Mouse (Mus musculus): ENCODE measurements at regions not wholly inside any gene's neighbourhood (a gene's known extent, or its start where the extent isn't known, plus 50 kb on each side); places are given as distances from the start of the nearest gene placed in this dataset.

DNA sequence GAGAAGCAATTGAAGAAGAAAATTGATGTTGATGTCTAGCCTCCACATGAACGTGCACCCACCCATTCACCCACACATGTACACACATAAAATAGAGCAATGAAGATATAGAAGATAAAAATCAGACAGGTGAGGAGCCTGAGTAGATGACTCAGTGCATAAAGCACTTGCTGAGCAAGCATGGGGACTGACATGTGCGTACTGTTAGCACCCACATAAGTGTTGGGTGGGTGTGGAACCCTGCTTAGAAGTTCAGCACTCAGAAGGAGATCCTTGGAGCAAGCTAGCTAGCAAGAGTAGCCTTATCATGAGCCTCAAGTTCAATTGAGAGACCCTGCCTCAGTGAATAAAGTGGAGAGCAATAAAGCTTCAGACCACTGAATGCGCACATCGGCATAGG, 305.7 kb upstream of the Adamts9 start:
- TF ChIP-seq CTCF (IDR thresholded peaks at IDR 0.05; ENCODE audit: borderline replicate concordance, insufficient read depth, low read depth, low read length) (no peak), POLR2A (IDR thresholded peaks at IDR 0.05; ENCODE audit: borderline replicate concordance, insufficient read depth, low read length) (no peak)

Data from cerebellum, adult 2 months (tissue).